ENCODE assay signal across 8 mouse cellular contexts in the genomic region with DNA sequence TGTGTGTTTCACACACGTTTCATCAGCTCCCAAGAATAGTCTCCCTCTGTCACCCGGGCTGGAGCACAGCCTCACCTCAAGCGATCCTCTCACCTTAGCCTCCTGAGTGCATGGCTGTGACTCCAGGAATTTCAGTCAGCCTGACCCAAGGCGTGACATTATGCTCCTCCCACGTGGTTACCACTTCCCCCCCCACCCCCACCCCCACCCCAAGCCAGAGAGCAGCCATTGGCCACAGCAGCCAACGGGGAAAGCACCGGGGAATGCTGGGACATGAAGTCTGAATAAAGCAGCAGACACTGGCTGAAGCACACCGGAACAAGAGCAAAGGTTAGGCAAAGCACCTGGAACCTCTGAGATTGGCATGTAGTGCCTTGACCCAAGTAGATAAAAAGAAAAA. TPM values are rescaled to one million over a fixed set of nuclear protein-coding genes. Genes with fewer than 3 reads are reported as not detected.
DNase-seq lines count a peak whose midpoint lies in the region; ATAC-seq and TF ChIP-seq lines count a peak whose summit lies in the region.

No protein-coding gene starts in this region.

- no peaks in the 10 kb centered on the region for H3K27me3 ChIP-seq in ES-Bruce4 (ENCODE audit: control insufficient read depth, insufficient read depth, low read length, poor library complexity, severe bottlenecking)
- H3K27me3 ChIP-seq in hindbrain, embryonic 10.5 days (ENCODE audit: insufficient read depth, poor library complexity, severe bottlenecking), result no peaks in the 10 kb centered on the region
- H3K27me3 ChIP-seq in limb, embryonic 13.5 days, result no peaks in the 10 kb centered on the region
- no peaks in the 10 kb centered on the region for H3K27me3 ChIP-seq in neural tube, embryonic 11.5 days (ENCODE audit: control insufficient read depth, insufficient read depth, low read length)

- ATAC-seq in limb, embryonic 13.5 days (ENCODE audit: low FRiP score, low read depth), result peak; percentile 67
- no peak for ATAC-seq in neural tube, embryonic 11.5 days (ENCODE audit: insufficient read depth, low FRiP score, low TSS enrichment)

- 42% methylated on average over 8 of the region's 8 CpGs for WGBS in hindbrain, embryonic 10.5 days
- WGBS in limb, embryonic 13.5 days, result 26% methylated on average over 8 of the region's 8 CpGs
- 35% methylated on average over 8 of the region's 8 CpGs for WGBS in neural tube, embryonic 11.5 days

- no peaks in the 10 kb centered on the region for H3K36me3 ChIP-seq in ES-Bruce4 (ENCODE audit: control insufficient read depth, insufficient read depth, low read length, poor library complexity, severe bottlenecking)
- H3K36me3 ChIP-seq in hindbrain, embryonic 10.5 days, result no peaks in the 10 kb centered on the region
- no peaks in the 10 kb centered on the region for H3K36me3 ChIP-seq in limb, embryonic 13.5 days
- H3K36me3 ChIP-seq in neural tube, embryonic 11.5 days (ENCODE audit: control insufficient read depth, insufficient read depth, low read length), result no peaks in the 10 kb centered on the region

- TF ChIP-seq POLR2A in ES-Bruce4 (IDR thresholded peaks at IDR 0.05; ENCODE audit: insufficient read depth, low read length), result no peak

- peak overlapping the region; percentile 42 for H3K4me2 ChIP-seq in limb, embryonic 13.5 days (replicated peaks)
- H3K4me2 ChIP-seq in neural tube, embryonic 11.5 days (ENCODE audit: low read depth), result no peak overlapping the region

- no peak for TF ChIP-seq CTCF in ES-Bruce4 (IDR thresholded peaks at IDR 0.05; ENCODE audit: low read depth, low read length)

- TF ChIP-seq EP300 in ES-Bruce4 (IDR thresholded peaks at IDR 0.05; ENCODE audit: insufficient read depth, low read depth, low read length), result no peak

- H3K27ac ChIP-seq in ES-Bruce4 (ENCODE audit: insufficient read depth, low read length), result no peak overlapping the region
- H3K27ac ChIP-seq in hindbrain, embryonic 10.5 days, result no peak overlapping the region
- no peak overlapping the region for H3K27ac ChIP-seq in limb, embryonic 13.5 days
- no peak overlapping the region for H3K27ac ChIP-seq in neural tube, embryonic 11.5 days (ENCODE audit: low read depth, low read length)

- peak overlapping the region; percentile 31 for H3K4me3 ChIP-seq in ES-Bruce4 (ENCODE audit: low read depth, low read length)
- no peak overlapping the region for H3K4me3 ChIP-seq in hindbrain, embryonic 10.5 days
- H3K4me3 ChIP-seq in limb, embryonic 13.5 days, result no peak overlapping the region; the same call in 1 of the 2 replicates
- H3K4me3 ChIP-seq in neural tube, embryonic 11.5 days (ENCODE audit: low read depth, low read length), result no peak overlapping the region

- DNase-seq in embryo, embryonic 10.5 days (ENCODE audit: low spot score), result peak; percentile 61
- peak; percentile 61 for DNase-seq in hindbrain, embryonic 10.5 days (ENCODE audit: low spot score)
- DNase-seq in neural tube, embryonic 11.5 days (ENCODE audit: low spot score), result peak; percentile 38
- DNase-seq in cerebellum, adult 8-10 months, result no peak
- no peak for DNase-seq in cerebellum, adult 18-20 months
- DNase-seq in cerebellum, postnatal 36 days, result no peak

- H3K9me3 ChIP-seq in ES-Bruce4 (replicated peaks; ENCODE audit: control insufficient read depth, insufficient read depth, low read length, poor library complexity, severe bottlenecking), result no peaks in the 10 kb centered on the region
- H3K9me3 ChIP-seq in hindbrain, embryonic 10.5 days, result peaks cover 4% of the 10 kb centered on the region; the same call in 1 of the 2 replicates
- peaks cover 2% of the 10 kb centered on the region; the same call in 1 of the 2 replicates for H3K9me3 ChIP-seq in limb, embryonic 13.5 days
- H3K9me3 ChIP-seq in neural tube, embryonic 11.5 days (ENCODE audit: control insufficient read depth, low read length), result no peaks in the 10 kb centered on the region

- H3K4me1 ChIP-seq in ES-Bruce4 (ENCODE audit: control insufficient read depth, insufficient read depth, low read length), result no peaks in the 10 kb centered on the region
- H3K4me1 ChIP-seq in hindbrain, embryonic 10.5 days (replicated peaks), result 0 out of 2 replicates have a peak, but pooled peaks cover 2% of the 10 kb centered on the region
- no peaks in the 10 kb centered on the region for H3K4me1 ChIP-seq in limb, embryonic 13.5 days
- no peaks in the 10 kb centered on the region for H3K4me1 ChIP-seq in neural tube, embryonic 11.5 days (ENCODE audit: control insufficient read depth, insufficient read depth, low read length)

- H3K9ac ChIP-seq in ES-Bruce4 (ENCODE audit: low read depth, poor library complexity, severe bottlenecking), result no peak overlapping the region
- H3K9ac ChIP-seq in limb, embryonic 13.5 days, result peak overlapping the region; percentile 36; the same call in 1 of the 2 replicates
- no peak overlapping the region for H3K9ac ChIP-seq in neural tube, embryonic 11.5 days (ENCODE audit: low read length)

RNA-seq across cellular contexts. Expression of gene Klf17, which starts 21.5 kb away (rescaled TPM):
- 0.48 TPM in 1 of 2 replicates, not detected in the other for polyA plus RNA-seq in ES-Bruce4 (2011; ENCODE audit: insufficient read depth, insufficient read length, low read depth, missing spikeins)
- polyA plus RNA-seq in hindbrain, embryonic 10.5 days (2016; fragmentation: Nextera tagmentation; extraction: Ambion mirVana), result not detected in 2 replicates
- polyA plus RNA-seq in limb, embryonic 13.5 days (2015; fragmentation: Nextera tagmentation; extraction: Ambion mirVana), result not detected in 2 replicates
- not detected in 2 replicates for polyA plus RNA-seq in neural tube, embryonic 11.5 days (2014; fragmentation: Nextera tagmentation; extraction: Ambion mirVana)

RNA-seq across cellular contexts. Expression of gene Slc6a9, which starts 47.3 kb away (rescaled TPM):
- polyA plus RNA-seq in ES-Bruce4 (2011; ENCODE audit: insufficient read depth, insufficient read length, low read depth, missing spikeins), result 2.1 and 3.5 TPM in 2 replicates
- polyA plus RNA-seq in hindbrain, embryonic 10.5 days (2016; fragmentation: Nextera tagmentation; extraction: Ambion mirVana), result 7.2 and 7.3 TPM in 2 replicates
- 15.6 and 17.2 TPM in 2 replicates for polyA plus RNA-seq in limb, embryonic 13.5 days (2015; fragmentation: Nextera tagmentation; extraction: Ambion mirVana)
- 7.4 and 8.4 TPM in 2 replicates for polyA plus RNA-seq in neural tube, embryonic 11.5 days (2014; fragmentation: Nextera tagmentation; extraction: Ambion mirVana)

Comparison
In these comparisons a context has a peak if more than half of its experiments do, and no peak if none do; other contexts are left out.
1. DNase-seq: peak in embryo, embryonic 10.5 days (single experiment), hindbrain, embryonic 10.5 days (single experiment) and neural tube, embryonic 11.5 days (single experiment); none in cerebellum, adult 8-10 months (single experiment), cerebellum, adult 18-20 months (0 of 2) and cerebellum, postnatal 36 days (0 of 2).